Mouse (Mus musculus) stomach, embryonic 16.5 days (tissue): ENCODE data around the gene H2-M2. TPM values are rescaled to one million over a fixed set of nuclear protein-coding genes. Genes with fewer than 3 reads are reported as not detected.
"Not testable (repeated sequence)": the region's sequence is repeated elsewhere in the genome, so short reads cannot be mapped to it uniquely, and the experiment has no call there.

Source experiments
- ATAC-seq: fragments of 200-750 bp; cut with Nextera tagmentation; 2 replicates; pipeline ENCODE4 v1.8.0; 2017; ENCODE audit warnings: moderate number of reproducible peaks, moderate TSS enrichment; ENCODE audit not compliant: insufficient read depth, low FRiP score
- H3K27ac ChIP-seq: fragments of 300-500 bp; sonication (generic); 2 replicates; pipeline ENCODE4 v1.5.1; 2014; ENCODE audit warnings: low read length
- H3K27me3 ChIP-seq: fragments of 300-500 bp; sonication (generic); 2 replicates; pipeline ENCODE4 v1.6.1; 2014; ENCODE audit warnings: low read length, control low read depth, mixed read lengths; ENCODE audit not compliant: control insufficient read depth, insufficient read depth
- H3K36me3 ChIP-seq: fragments of 300-500 bp; sonication (generic); 2 replicates; pipeline ENCODE4 v1.6.1; 2014; ENCODE audit warnings: low read length; ENCODE audit not compliant: control insufficient read depth, insufficient read depth
- H3K4me1 ChIP-seq: fragments of 300-500 bp; sonication (generic); 2 replicates; pipeline ENCODE4 v1.6.1; 2014; ENCODE audit warnings: low read length, control low read depth, mixed read lengths; ENCODE audit not compliant: control insufficient read depth, insufficient read depth
- H3K4me2 ChIP-seq: fragments of 300-500 bp; sonication (generic); 2 replicates; pipeline ENCODE4 v1.6.1; 2014; ENCODE audit warnings: low read depth, low read length, mixed read lengths
- H3K4me3 ChIP-seq: fragments of 300-500 bp; sonication (generic); replicated peaks from 2 replicates; pipeline ENCODE4 v1.5.1; 2014; ENCODE audit warnings: mild to moderate bottlenecking, low read length
- H3K9ac ChIP-seq: fragments of 300-500 bp; sonication (generic); 2 replicates; pipeline ENCODE4 v1.6.1; 2014; ENCODE audit warnings: low read length
- H3K9me3 ChIP-seq: fragments of 300-500 bp; sonication (generic); replicated peaks from 2 replicates; pipeline ENCODE4 v1.6.1; 2016; ENCODE audit warnings: low read length, control low read depth; ENCODE audit not compliant: control insufficient read depth
- WGBS: fragments of 180-500 bp; shearing (Covaris S2); extraction: QIAGEN DNeasy Blood & Tissue Kit; methylation state at CpG from one replicate; pipeline ENCODE4 v1.1.7; 2014; 5-methylcytosine and 5-hydroxymethylcytosine counted together
- polyA plus RNA-seq: library from polyadenylated mRNA; unstranded; fragments of >200 nt; fragmentation: Nextera tagmentation; extraction: Ambion mirVana; gene quantifications from 2 replicates; pipeline ENCODE4 v1.2.1, GENCODE M21; 2015

Gene H2-M2
- not detected in 2 replicates for polyA plus RNA-seq

DNA sequence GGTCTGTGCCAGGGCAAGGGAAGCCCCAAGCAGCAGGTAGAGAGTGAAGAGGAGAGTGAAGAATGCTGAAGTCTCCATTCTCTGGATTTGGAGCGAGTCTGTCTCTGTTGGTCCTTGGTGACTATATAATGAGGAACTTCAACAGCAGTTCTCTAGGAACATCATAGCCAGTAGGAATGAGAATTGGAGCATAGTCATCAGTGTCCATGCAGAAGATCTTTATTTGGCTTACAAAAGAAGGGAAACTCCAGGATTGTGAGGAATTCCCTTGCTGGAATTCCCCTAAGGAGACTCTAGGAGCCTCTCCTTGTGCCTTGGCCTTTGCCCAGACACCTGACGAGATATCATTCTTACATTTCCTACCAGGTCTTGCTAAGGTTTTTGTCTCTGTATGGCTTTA is at the start of gene H2-M2:
Gene H2-M2, minus strand, starts transcription at position 101 of the 400 bp plus-strand sequence.
- Histone ChIP-seq H3K9ac (no peak within 1 kb of the TSS), H3K4me1 (no peaks in the 10 kb centered on the region), H3K4me2 (no peak within 1 kb of the TSS), H3K27me3 (no peaks in the 10 kb centered on the region), H3K36me3 (no peaks in the 10 kb centered on the region), H3K4me3 (no peak within 1 kb of the TSS), H3K27ac (no peak within 1 kb of the TSS), H3K9me3 (no peaks in the 10 kb centered on the region)
- no peak for ATAC-seq
- 73% methylated on average over 2 of the region's 2 CpGs for WGBS

DNA sequence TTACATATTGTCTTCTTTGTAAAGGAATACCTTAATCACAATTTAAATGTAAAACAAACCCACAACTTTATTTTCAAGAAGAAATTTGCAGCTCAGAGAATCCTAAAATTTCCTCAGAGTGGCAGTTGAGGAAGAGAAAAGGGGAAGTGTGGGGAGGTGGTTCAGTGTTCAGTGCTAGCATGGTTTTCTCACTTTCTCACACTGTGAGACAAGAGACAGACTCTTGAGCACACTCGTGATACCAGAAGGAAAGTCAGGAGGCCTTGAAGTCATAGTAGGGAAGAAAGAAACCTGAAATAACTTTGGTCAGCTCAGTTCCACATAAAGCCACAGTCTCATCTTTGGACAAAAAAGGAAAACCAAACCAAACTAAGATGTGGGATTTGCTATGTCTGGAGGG is 42.1 kb upstream of the H2-M2 start:
- H3K9me3 ChIP-seq, H3K27me3 ChIP-seq, H3K36me3 ChIP-seq, H3K4me1 ChIP-seq, H3K4me2 ChIP-seq, ATAC-seq, H3K9ac ChIP-seq, H3K4me3 ChIP-seq, H3K27ac ChIP-seq: not testable (repeated sequence)
- WGBS = 63% methylated on average over 1 of the region's 1 CpGs

DNA sequence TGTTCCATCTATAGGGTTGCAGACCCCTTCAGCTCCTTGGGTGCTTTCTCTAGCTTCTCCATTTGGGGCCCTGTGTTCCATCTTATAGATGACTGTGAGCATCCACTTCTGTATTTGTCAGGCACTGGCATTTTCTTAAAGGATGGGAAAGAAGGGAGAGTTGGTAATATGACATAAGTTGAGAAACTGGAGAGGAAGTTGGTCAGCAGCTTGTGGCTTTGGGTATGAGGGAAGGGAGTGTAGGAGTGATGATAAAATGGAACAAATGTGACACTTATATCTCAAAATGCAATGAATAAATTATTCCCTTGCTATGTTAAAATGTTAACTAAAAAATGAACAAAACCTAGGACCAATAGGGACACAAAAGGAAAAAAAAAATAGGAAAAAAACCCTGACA is 41.3 kb upstream of the H2-M2 start:
- not testable (repeated sequence) for H3K4me1 ChIP-seq, H3K27me3 ChIP-seq, H3K27ac ChIP-seq, H3K9me3 ChIP-seq, H3K9ac ChIP-seq, H3K4me3 ChIP-seq, H3K4me2 ChIP-seq, ATAC-seq, H3K36me3 ChIP-seq

DNA sequence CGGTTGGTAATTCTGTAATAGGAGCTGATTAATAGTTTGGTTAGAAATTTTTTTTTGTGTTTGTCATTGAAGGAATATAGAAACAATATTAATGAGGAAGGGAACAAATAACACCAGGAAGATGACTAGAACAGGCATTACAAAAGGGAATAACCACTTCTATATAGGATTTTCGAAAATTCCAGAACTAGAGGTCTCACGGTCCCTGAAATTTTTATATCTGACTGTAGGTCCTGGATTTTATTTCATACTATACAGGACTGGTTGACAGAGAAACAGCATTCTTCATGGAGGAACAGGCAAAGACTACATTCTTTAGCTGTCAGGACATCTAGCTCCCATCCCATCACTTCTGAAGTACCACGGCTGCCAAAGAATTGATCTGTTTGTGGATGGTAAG is 24.4 kb upstream of the H2-M2 start, which contains the start of gene Olfr111:
Gene Olfr111, plus strand, starts transcription at position 301 of the 400 bp plus-strand sequence.
- Histone ChIP-seq H3K4me1 (no peaks in the 10 kb centered on the region), H3K9me3 (no peaks in the 10 kb centered on the region), H3K9ac (no peak within 1 kb of the TSS), H3K27ac (no peak within 1 kb of the TSS), H3K36me3 (no peaks in the 10 kb centered on the region), H3K4me2 (no peak within 1 kb of the TSS), H3K27me3 (no peaks in the 10 kb centered on the region), H3K4me3 (no peak within 1 kb of the TSS)
- WGBS = 86% methylated on average over 4 of the region's 4 CpGs
- no peak for ATAC-seq

DNA sequence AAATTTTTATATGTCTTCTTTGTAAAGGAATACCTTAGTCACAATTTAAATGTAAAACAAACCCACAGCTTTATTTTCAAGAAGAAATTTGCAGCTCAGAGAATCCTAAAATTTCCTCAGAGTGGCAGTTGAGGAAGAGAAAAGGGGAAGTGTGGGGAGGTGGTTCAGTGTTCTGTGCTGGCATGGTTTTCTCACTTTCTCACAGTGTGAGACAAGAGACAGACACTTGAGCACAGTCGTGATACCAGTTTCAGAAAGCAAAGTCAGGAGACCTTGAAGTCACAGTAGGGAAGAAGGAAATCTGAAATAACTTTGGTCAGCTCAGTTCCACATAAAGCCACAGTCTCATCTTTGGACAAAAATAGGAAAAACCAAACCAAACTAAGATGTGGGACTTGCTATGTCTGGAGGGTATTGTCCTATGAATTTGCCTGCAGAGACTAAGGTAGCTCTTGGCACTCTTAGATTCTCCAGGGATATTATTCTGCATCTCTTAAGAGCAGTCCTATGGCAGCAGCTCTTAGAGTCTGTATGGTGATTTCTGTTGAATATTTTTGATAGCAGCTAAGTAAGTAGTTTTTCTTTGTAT is 8.7 kb upstream of the H2-M2 start, which contains the start of gene Olfr110:
Gene Olfr110, plus strand, starts transcription at position 539 of the 589 bp plus-strand sequence.
- Histone ChIP-seq H3K36me3 (no peaks in the 10 kb centered on the region), H3K4me3 (no peak within 1 kb of the TSS), H3K4me1 (no peaks in the 10 kb centered on the region), H3K9ac (no peak within 1 kb of the TSS), H3K27ac (no peak within 1 kb of the TSS), H3K27me3 (no peaks in the 10 kb centered on the region), H3K9me3 (no peaks in the 10 kb centered on the region), H3K4me2 (no peak within 1 kb of the TSS)
- WGBS = 44% methylated on average over 1 of the region's 1 CpGs
- no peak for ATAC-seq

DNA sequence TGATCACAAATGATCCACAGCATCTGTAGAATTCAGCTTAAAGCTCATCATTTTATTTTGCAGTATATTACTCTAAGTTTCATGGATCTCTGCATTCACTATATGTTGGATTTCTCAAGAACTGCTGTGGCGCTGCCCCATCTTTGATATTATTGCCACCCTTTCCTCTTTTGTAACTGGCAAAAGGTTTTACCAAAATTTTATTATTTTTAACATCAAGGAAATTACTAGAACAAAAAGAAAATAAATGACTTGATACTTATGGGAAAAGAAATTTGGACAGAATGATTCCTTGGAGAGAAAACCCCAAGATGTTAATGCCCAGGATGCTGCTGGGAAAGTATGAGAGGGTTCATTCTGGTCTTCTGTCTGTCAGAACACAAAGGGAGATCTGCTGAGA is 24.7 kb downstream of the H2-M2 start, which contains the start of gene Olfr109:
Gene Olfr109, plus strand, starts transcription at position 301 of the 400 bp plus-strand sequence.
- no peak within 1 kb of the TSS for H3K4me2 ChIP-seq
- H3K9me3 ChIP-seq = no peaks in the 10 kb centered on the region
- no peaks in the 10 kb centered on the region for H3K27me3 ChIP-seq
- no peak within 1 kb of the TSS for H3K9ac ChIP-seq
- no peaks in the 10 kb centered on the region for H3K36me3 ChIP-seq
- H3K27ac ChIP-seq = no peak within 1 kb of the TSS
- H3K4me3 ChIP-seq = no peak within 1 kb of the TSS
- H3K4me1 ChIP-seq = no peaks in the 10 kb centered on the region
- WGBS = 79% methylated on average over 1 of the region's 1 CpGs
- ATAC-seq = no peak

DNA sequence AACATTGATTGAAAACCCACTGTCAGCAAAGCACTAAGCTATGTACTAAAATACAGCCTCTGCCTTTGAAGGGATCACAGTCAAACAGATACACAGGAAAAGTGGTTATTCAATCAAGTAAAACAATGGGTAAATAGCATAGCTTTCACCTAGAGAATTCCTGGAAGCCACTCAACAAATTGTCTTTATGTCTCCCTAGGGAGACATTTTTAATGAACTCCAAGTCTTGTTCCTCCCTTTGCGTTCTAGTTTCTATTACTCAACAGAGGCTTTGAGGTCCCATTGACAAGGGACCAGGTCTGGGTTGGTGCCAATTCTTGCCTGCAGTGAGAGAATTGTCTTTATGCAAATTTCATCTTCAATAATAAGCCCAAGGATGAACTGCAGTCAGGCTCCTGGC is 38.2 kb downstream of the H2-M2 start, which contains the start of gene Olfr108:
Gene Olfr108, plus strand, starts transcription at position 301 of the 400 bp plus-strand sequence.
- H3K4me2 ChIP-seq = no peak within 1 kb of the TSS
- no peak for ATAC-seq
- no peak within 1 kb of the TSS for H3K27ac ChIP-seq
- no peaks in the 10 kb centered on the region for H3K4me1 ChIP-seq
- 97% methylated on average over 1 of the region's 1 CpGs for WGBS
- H3K9me3 ChIP-seq = no peaks in the 10 kb centered on the region
- H3K27me3 ChIP-seq = no peaks in the 10 kb centered on the region
- H3K9ac ChIP-seq = no peak within 1 kb of the TSS
- no peak within 1 kb of the TSS for H3K4me3 ChIP-seq
- H3K36me3 ChIP-seq = no peaks in the 10 kb centered on the region

Other genes starting within 250 kb of the H2-M2 start
- gene Olfr97, start 246.2 kb downstream of the H2-M2 start, polyA plus RNA-seq = not detected in 2 replicates
- not detected in 2 replicates for gene Olfr98, start 219.8 kb downstream of the H2-M2 start, polyA plus RNA-seq
- gene H2-M3, start 213.3 kb downstream of the H2-M2 start, polyA plus RNA-seq = 3.2 and 4.0 TPM in 2 replicates
- not detected in 2 replicates for gene Olfr99, start 200.1 kb downstream of the H2-M2 start, polyA plus RNA-seq
- gene Olfr101, start 179.2 kb downstream of the H2-M2 start, polyA plus RNA-seq = not detected in 2 replicates
- not detected in 2 replicates for gene Olfr102, start 166.5 kb downstream of the H2-M2 start, polyA plus RNA-seq
- not detected in 2 replicates for gene Olfr103, start 143.9 kb downstream of the H2-M2 start, polyA plus RNA-seq
- not detected in 2 replicates for gene Olfr104-ps, start 124.0 kb downstream of the H2-M2 start, polyA plus RNA-seq
- gene Olfr105-ps, start 104.5 kb downstream of the H2-M2 start, polyA plus RNA-seq = not detected in 2 replicates
- gene Olfr106-ps, start 93.2 kb downstream of the H2-M2 start, polyA plus RNA-seq = not detected in 2 replicates
- not detected in 2 replicates for gene Olfr107, start 84.3 kb downstream of the H2-M2 start, polyA plus RNA-seq
- gene Olfr108, start 38.1 kb downstream of the H2-M2 start, polyA plus RNA-seq = not detected in 2 replicates
- not detected in 2 replicates for gene Olfr109, start 24.6 kb downstream of the H2-M2 start, polyA plus RNA-seq
- gene Olfr110, start 8.9 kb upstream of the H2-M2 start, polyA plus RNA-seq = not detected in 2 replicates
- not detected in 2 replicates for gene Olfr111, start 24.5 kb upstream of the H2-M2 start, polyA plus RNA-seq
- not detected in 2 replicates for gene Olfr112, start 85.9 kb upstream of the H2-M2 start, polyA plus RNA-seq
- not detected in 2 replicates for gene Olfr113, start 94.1 kb upstream of the H2-M2 start, polyA plus RNA-seq
- gene Olfr114, start 109.2 kb upstream of the H2-M2 start, polyA plus RNA-seq = not detected in 2 replicates
- gene Olfr115, start 143.6 kb upstream of the H2-M2 start, polyA plus RNA-seq = not detected in 2 replicates
- not detected in 2 replicates for gene Olfr116, start 143.6 kb upstream of the H2-M2 start, polyA plus RNA-seq
- not detected in 2 replicates for gene Olfr117, start 180.2 kb upstream of the H2-M2 start, polyA plus RNA-seq
- gene Olfr118, start 183.4 kb upstream of the H2-M2 start, polyA plus RNA-seq = not detected in 2 replicates
- gene Olfr119, start 213.0 kb upstream of the H2-M2 start, polyA plus RNA-seq = not detected in 2 replicates
- gene Olfr120, start 238.3 kb upstream of the H2-M2 start, polyA plus RNA-seq = not detected in 2 replicates